Mouse (Mus musculus) forebrain, postnatal 0 days (tissue): ENCODE measurements at regions not wholly inside any gene's neighbourhood (a gene's known extent, or its start where the extent isn't known, plus 50 kb on each side); places are given as distances from the start of the nearest gene placed in this dataset.
A peak's percentile ranks its signal among the peaks of the same experiment; 100 is the strongest.

ENCODE experiments used
- ATAC-seq: fragments of 200-750 bp; cut with Nextera tagmentation; 2 replicates; pipeline ENCODE4 v1.8.0; 2017; ENCODE audit warnings: mild to moderate bottlenecking, moderate library complexity
- DNase-seq: peaks from one replicate; pipeline ENCODE4 v3.0.0-alpha.2; 2015
- H3K27ac ChIP-seq: fragments of 300-500 bp; sonication (generic); 2 replicates; pipeline ENCODE4 v1.5.1; 2014; ENCODE audit warnings: low read depth, mild to moderate bottlenecking, antibody characterized with exemption, low read length, moderate library complexity, mixed read lengths
- H3K27me3 ChIP-seq: fragments of 300-500 bp; sonication (generic); 2 replicates; pipeline ENCODE4 v1.6.1; 2014; ENCODE audit warnings: mild to moderate bottlenecking, low read length, mixed read lengths; ENCODE audit not compliant: insufficient read depth
- H3K36me3 ChIP-seq: fragments of 300-500 bp; sonication (generic); 2 replicates; pipeline ENCODE4 v1.6.1; 2014; ENCODE audit warnings: mild to moderate bottlenecking, moderate library complexity; ENCODE audit not compliant: insufficient read depth
- H3K4me1 ChIP-seq: fragments of 300-500 bp; sonication (generic); 2 replicates; pipeline ENCODE4 v1.6.1; 2014; ENCODE audit warnings: antibody characterized with exemption; ENCODE audit not compliant: insufficient read depth
- H3K4me2 ChIP-seq: fragments of 300-500 bp; sonication (generic); 2 replicates; pipeline ENCODE4 v1.6.1; 2014; ENCODE audit warnings: low read depth, mild to moderate bottlenecking, moderate library complexity
- H3K4me3 ChIP-seq: fragments of 300-500 bp; sonication (generic); 2 replicates; pipeline ENCODE4 v1.5.1; 2014; ENCODE audit warnings: low read depth, low read length, mixed read lengths
- H3K9ac ChIP-seq: fragments of 300-500 bp; sonication (generic); 2 replicates; pipeline ENCODE4 v1.6.1; 2014; ENCODE audit warnings: mild to moderate bottlenecking
- H3K9me3 ChIP-seq: fragments of 300-500 bp; sonication (generic); 2 replicates; pipeline ENCODE4 v1.6.1; 2016; ENCODE audit warnings: low read length
- CTCF ChIP-seq: sonication (generic); IDR thresholded peaks from 2 replicates; pipeline ENCODE4 v1.5.1; 2016; ENCODE audit warnings: antibody characterized with exemption, control low read depth, low read depth
- WGBS: fragments of 180-500 bp; shearing (Covaris S2); extraction: QIAGEN DNeasy Blood & Tissue Kit; methylation state at CpG from one replicate; pipeline ENCODE4 v1.1.7; 2014; 5-methylcytosine and 5-hydroxymethylcytosine counted together

DNA sequence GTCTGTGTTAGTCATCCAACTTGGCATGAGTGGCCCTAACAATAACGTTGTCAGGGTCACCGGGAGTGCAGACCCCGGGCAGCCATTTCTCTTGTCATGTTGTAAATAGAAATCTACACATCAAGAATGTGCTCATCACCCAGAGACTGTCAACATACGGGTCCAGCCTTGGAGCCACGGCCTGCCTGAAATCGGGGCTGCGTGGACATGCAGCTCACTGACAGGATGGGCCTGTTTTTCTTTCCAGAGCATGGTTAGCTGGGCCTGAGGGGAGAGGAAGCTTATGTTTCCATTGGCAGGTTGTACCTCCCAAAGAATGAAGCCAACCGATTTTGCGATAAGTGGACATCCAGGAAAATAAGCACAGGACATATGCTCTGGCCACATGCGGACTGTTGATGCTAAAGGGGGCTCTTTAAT lies 101.1 kb downstream of the Spata18 start:
- Histone ChIP-seq H3K9ac (no peak overlapping the region), H3K4me2 (no peak overlapping the region), H3K27ac (no peak overlapping the region), H3K9me3 (no peaks in the 10 kb centered on the region), H3K36me3 (no peaks in the 10 kb centered on the region), H3K27me3 (no peaks in the 10 kb centered on the region), H3K4me3 (no peak overlapping the region), H3K4me1 (no peaks in the 10 kb centered on the region)
- no peak for TF ChIP-seq CTCF
- no peak for DNase-seq
- 85% methylated on average over 10 of the region's 10 CpGs for WGBS
- ATAC-seq: no peak

- ATAC-seq (no peak), DNase-seq (no peak)
- no peaks in the 10 kb centered on the region for H3K27me3 ChIP-seq
- H3K9ac ChIP-seq: no peak overlapping the region
- H3K9me3 ChIP-seq: no peaks in the 10 kb centered on the region
- no peak overlapping the region for H3K4me3 ChIP-seq
- no peak overlapping the region for H3K27ac ChIP-seq
- no peaks in the 10 kb centered on the region for H3K36me3 ChIP-seq
- no peaks in the 10 kb centered on the region for H3K4me1 ChIP-seq
- TF ChIP-seq CTCF: no peak
- 58% methylated on average over 7 of the region's 7 CpGs for WGBS
- no peak overlapping the region for H3K4me2 ChIP-seq
Measured at GRCm38 (mm10) chr5:73753827-73754226, 102.6 kb downstream of the Spata18 start.

- Histone ChIP-seq H3K36me3 (no peaks in the 10 kb centered on the region), H3K9ac (no peak overlapping the region), H3K4me3 (no peak overlapping the region), H3K4me1 (no peaks in the 10 kb centered on the region), H3K27me3 (no peaks in the 10 kb centered on the region), H3K9me3 (no peaks in the 10 kb centered on the region), H3K27ac (no peak overlapping the region), H3K4me2 (no peak overlapping the region)
- DNase-seq (no peak), ATAC-seq (no peak)
- no peak for TF ChIP-seq CTCF
- 86% methylated on average over 6 of the region's 6 CpGs for WGBS
Measured at GRCm38 (mm10) chr5:73758534-73758933, 107.4 kb downstream of the Spata18 start.

DNA sequence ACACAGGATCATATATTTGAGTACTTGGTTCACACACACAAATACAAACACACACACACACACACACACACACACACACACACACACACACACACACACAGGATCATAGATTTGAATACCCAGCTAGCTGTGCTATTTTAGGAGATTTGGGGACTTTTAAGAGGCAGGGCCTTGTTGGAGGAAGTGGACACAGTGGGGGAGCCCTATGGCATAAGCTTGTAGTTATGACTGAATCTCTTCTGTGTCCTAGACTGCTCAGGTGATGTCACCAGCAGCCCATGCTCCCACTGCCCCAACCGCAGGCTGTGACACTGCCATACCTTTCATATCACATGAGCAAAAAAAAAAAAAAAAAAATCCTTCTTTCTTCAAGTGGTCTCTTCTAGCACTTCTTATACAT lies 110.1 kb downstream of the Spata18 start:
- DNase-seq (no peak), ATAC-seq (no peak)
- 74% methylated on average over 1 of the region's 1 CpGs for WGBS
- no peak for TF ChIP-seq CTCF
- Histone ChIP-seq H3K4me2 (no peak overlapping the region), H3K4me3 (no peak overlapping the region), H3K9ac (no peak overlapping the region), H3K36me3 (no peaks in the 10 kb centered on the region), H3K27ac (no peak overlapping the region), H3K9me3 (no peaks in the 10 kb centered on the region), H3K27me3 (no peaks in the 10 kb centered on the region), H3K4me1 (no peaks in the 10 kb centered on the region)

GRCm38 (mm10) chr5:73761709-73762108 lies 110.5 kb downstream of the Spata18 start:
- 15% methylated on average over 8 of the region's 8 CpGs for WGBS
- DNase-seq: peak; percentile 88
- Histone ChIP-seq H3K4me2 (no peak overlapping the region), H3K9me3 (no peaks in the 10 kb centered on the region), H3K27ac (no peak overlapping the region), H3K9ac (no peak overlapping the region), H3K27me3 (no peaks in the 10 kb centered on the region), H3K4me3 (no peak overlapping the region), H3K4me1 (no peaks in the 10 kb centered on the region), H3K36me3 (no peaks in the 10 kb centered on the region)
- ATAC-seq: peak; percentile 94
- TF ChIP-seq CTCF: peak; percentile 96

GRCm38 (mm10) chr5:73764226-73764625 lies 113.0 kb downstream of the Spata18 start:
- no peak overlapping the region for H3K4me3 ChIP-seq
- no peak for TF ChIP-seq CTCF
- H3K4me2 ChIP-seq: no peak overlapping the region
- WGBS: 84% methylated on average over 1 of the region's 1 CpGs
- H3K4me1 ChIP-seq: no peaks in the 10 kb centered on the region
- no peak overlapping the region for H3K9ac ChIP-seq
- DNase-seq (no peak), ATAC-seq (no peak)
- H3K9me3 ChIP-seq: no peaks in the 10 kb centered on the region
- H3K36me3 ChIP-seq: no peaks in the 10 kb centered on the region
- H3K27ac ChIP-seq: no peak overlapping the region
- no peaks in the 10 kb centered on the region for H3K27me3 ChIP-seq

GRCm38 (mm10) chr5:73765466-73765865 lies 114.3 kb downstream of the Spata18 start:
- 90% methylated on average over 7 of the region's 7 CpGs for WGBS

DNA sequence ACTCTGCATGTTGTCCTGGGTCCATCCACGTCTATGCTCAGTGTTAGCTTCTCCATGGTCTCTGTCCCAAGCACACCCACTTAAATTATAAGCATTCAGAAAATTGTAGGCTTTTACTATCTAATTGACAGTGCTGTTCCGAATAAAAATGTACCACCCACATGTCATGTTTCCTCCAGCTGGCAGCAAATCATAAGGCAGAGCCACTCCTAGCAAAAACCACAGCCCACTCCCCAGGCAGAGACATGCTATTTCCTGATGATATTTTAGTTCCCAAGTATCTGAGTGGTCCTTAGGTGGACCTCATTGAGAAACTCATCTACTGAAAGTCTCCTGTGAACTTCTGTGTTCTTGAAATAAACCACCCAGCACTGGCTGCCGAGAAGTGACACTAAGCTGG lies 117.1 kb downstream of the Spata18 start:
- DNase-seq: no peak
- WGBS: 60% methylated on average over 3 of the region's 3 CpGs
- no peak for ATAC-seq
- no peak overlapping the region for H3K4me3 ChIP-seq
- no peaks in the 10 kb centered on the region for H3K27me3 ChIP-seq
- H3K4me2 ChIP-seq: no peak overlapping the region
- H3K27ac ChIP-seq: no peak overlapping the region
- peaks cover 6% of the 10 kb centered on the region; the same call in 1 of the 2 replicates for H3K9me3 ChIP-seq
- H3K36me3 ChIP-seq: no peaks in the 10 kb centered on the region
- no peaks in the 10 kb centered on the region for H3K4me1 ChIP-seq
- no peak for TF ChIP-seq CTCF
- H3K9ac ChIP-seq: no peak overlapping the region

More at GRCm38 (mm10) chr5:73765466-73765865, 114.3 kb downstream of the Spata18 start:
- ATAC-seq: no peak
- Histone ChIP-seq H3K4me2 (no peak overlapping the region), H3K27me3 (no peaks in the 10 kb centered on the region), H3K9ac (no peak overlapping the region), H3K4me3 (no peak overlapping the region), H3K4me1 (no peaks in the 10 kb centered on the region), H3K36me3 (no peaks in the 10 kb centered on the region), H3K9me3 (no peaks in the 10 kb centered on the region), H3K27ac (no peak overlapping the region)
- no peak for TF ChIP-seq CTCF
- DNase-seq: no peak
